Mouse (Mus musculus): ENCODE results near the gene Gm28363.
"Not testable (repeated sequence)": the region's sequence is repeated elsewhere in the genome, so short reads cannot be mapped to it uniquely, and the experiment has no call there.

The Gm28363 gene

DNA sequence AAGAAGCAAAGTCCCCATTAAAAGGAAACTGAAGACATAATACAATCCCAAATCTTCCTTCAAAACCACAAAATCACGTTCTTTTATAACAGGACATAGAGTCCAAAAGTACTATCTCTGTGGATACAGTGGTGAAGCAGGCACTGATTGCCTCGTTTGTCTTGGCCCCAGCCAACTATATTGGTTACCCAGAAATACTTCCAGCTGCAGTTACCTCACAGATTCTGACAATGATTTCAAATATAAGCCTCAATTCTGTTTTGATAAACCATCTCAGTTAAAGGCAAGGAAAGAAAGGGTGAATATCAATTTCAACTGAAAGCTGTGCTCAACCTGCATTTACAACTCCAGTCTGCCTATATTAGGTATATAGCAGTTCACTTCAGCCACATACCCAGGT lies at the start of gene Gm28363:
TSS of gene Gm28363 (plus strand) at position 301 of the 400 bp plus-strand sequence.
- not testable (repeated sequence) for DNase-seq (ENCODE audit: low spot score)

DNA sequence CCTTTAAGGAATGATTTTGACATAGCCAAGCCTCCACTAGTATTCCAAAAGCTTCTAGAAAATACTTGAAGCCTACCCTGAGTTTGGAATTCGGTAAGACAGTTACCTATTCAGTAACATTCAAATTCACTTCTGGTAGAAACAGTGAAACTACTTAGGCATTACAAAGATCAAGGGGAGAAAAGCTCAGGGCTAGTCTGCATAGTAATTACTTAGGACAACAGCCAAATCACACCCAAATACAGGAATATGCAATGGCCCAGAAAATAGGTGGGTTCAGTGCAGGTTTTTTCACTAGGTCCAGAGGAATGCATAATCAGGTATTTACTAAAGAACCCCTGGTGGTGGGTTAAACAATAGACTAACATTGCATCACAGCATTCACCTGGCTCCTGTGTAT lies 46.7 kb upstream of the Gm28363 start:
- DNase-seq (ENCODE audit: low spot score): not testable (repeated sequence)

Measured in urinary bladder, postnatal 10 days (tissue).